Mouse (Mus musculus) cerebellum, adult 9-11 months (tissue): ENCODE results near the gene Fam193a.

ENCODE experiments used
- DNase-seq: peaks from one replicate; pipeline ENCODE4 v3.0.0; 2022

Gene Fam193a

DNA sequence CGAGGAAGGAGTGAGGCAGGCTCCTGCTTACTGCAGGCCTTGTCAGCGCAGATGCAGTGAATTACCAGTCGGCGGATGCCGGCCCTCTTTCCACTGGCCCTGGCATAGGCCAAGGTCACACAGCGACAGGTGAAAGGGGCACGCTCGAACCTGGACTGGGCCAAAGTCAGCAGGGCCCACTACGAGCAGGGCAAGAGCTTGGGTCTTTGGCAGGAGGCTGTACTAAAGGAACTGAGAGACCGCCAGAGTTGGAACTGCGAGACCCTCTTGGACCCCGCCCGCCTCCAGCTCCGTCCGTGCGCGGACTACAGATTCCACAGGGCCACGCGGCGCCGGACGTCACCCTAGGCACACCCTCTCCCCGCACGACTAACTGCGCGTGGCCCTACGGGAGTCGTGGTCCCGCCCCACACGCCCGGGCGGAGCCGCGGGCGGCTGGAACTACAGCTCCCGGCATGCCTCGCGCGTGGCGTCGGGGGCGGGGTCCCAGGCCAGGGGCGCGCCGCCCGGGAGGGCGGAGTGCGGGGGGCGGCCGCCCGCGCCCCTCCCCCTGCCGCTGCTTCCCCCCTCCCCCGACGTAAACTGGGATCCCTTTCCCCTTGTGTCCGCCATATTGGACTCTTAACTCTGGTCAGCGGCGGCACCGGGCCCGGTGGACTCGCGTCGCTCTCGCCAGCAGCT lies at the start of gene Fam193a:
Gene Fam193a, plus strand, starts transcription at position 593 of the 681 bp plus-strand sequence.
- peak; percentile 99 for DNase-seq

DNA sequence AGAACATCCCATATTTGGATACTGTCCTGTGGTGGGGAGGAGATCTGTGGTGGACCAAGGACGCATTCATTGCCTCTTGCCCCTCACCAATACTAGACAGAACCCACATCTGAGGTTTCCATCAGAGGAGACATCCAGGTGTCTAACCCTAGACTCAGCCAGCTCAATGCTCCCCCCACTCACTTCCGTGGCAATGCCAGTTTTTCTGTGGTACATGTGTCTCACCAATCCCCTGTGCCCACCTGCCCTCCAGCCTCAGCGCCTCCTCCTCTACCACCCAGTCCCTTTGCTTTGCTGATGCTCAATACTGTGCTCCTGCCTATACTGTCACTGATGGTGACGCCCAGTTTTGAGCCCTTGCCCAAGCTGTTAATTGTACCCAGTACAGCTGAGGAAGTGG lies 48.5 kb upstream of the Fam193a start:
- no peak for DNase-seq

DNA sequence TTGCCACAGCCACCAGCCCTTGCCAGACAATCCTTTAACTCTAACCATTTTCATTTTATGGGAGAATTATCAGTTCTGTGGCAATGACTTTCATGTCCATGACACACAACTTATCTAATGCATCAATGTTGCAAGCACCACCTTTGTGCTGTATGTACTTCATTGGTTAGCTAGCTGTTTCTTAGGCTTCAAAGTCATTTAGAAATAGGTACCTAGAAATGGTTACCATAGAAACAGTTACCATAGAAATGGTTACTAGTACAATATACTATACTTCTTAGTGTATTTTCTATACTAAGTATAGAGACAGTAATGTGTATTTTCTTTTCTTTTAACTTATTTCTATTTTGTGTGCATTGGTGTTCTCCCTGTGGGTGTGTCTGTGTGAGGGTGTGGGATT lies 44.4 kb upstream of the Fam193a start:
- DNase-seq, result no peak

DNA sequence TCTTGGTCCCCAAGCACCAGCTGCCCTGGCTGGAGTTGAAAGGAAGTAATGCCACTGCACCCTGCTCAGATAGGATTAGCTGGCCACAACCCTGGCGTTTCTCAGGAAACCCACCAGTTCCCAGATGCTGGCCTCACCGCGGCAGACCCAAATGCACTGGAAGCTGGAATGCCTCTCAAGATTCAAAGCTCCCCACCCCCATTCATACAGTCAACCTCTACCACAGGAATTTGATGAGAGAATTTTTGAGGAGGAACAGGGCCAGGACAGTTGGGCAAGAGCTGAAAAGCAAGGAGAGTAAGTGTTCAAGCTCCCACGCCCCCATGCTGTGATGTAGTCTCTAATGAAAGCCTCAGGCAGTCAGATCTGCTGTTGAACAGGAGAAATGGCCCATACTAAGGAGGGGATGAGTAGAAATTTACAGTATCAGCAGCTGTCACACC lies 43.5 kb upstream of the Fam193a start:
- DNase-seq, result peak; percentile 19

DNA sequence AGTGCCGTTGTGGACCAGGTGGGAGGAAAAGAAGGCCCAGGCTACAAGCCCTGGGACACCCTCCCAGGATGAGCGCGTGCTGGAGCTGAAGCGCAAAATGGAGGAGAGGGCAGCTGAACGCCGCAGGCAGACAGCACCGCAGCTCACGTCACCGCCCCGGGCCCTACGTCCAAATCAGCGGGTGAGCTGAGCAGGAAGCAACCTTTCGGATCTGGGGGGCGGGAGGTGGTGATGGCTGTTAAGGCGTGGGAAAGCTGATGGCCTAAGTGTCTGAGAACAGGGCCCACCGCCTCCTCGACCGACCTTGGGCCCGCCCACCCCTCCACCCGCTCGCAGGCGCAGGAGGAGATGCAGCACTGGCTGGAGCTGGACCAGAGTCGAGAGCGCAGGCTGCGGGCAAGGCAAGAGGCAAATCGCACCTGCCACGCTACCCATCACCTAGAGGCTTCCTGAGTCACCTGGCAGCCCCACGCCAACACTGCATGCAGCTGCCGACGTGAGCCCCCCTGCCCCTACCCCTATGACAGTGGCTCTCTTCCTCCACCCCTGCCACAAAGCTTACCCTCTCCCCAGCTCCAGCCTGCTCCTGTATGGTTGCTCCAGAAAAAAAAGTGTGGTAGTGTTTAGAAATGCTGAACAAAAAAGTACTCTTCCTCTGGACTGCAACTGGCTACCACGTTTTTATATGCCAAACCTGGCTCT lies 42.7 kb upstream of the Fam193a start:
- peak; percentile 51 for DNase-seq

DNA sequence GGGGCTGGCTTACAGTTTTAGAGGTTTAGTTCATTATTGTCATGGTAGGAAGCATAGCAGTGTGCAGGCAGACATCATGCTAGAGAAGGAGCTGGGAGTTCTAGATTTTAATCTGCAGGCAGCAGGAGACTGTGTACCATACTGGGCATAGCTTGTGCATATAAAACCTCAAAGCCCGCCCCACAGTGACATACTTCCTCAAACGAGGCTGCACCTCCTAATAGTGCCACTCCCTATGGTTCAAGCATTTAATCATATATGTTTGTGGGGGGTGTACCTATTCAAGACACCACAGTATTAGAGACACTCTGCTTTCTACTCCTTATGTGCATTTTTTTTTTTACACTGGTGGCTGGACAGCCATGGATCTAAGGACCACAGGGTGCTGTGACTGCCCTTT lies 39.6 kb upstream of the Fam193a start:
- no peak for DNase-seq

DNA sequence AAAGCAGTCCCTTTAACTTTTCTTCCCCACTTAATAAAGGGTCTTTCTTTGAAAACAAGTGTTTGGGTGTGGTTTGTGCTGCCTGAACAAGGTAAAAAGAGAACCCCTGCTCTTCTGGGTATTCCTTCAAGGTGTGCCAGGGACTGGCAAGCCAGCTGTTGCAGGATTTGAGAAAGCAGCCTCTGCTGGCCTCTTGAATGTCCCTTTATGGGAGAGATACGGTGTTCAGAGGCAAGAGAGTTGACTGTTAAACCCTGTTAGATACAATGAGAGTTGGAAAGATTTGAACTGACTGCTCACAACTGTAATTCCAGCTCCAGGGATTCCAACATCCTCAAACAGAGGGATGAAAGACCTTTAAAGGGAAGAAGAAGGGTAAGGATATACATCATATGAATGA lies 35.7 kb upstream of the Fam193a start:
- no peak for DNase-seq

DNA sequence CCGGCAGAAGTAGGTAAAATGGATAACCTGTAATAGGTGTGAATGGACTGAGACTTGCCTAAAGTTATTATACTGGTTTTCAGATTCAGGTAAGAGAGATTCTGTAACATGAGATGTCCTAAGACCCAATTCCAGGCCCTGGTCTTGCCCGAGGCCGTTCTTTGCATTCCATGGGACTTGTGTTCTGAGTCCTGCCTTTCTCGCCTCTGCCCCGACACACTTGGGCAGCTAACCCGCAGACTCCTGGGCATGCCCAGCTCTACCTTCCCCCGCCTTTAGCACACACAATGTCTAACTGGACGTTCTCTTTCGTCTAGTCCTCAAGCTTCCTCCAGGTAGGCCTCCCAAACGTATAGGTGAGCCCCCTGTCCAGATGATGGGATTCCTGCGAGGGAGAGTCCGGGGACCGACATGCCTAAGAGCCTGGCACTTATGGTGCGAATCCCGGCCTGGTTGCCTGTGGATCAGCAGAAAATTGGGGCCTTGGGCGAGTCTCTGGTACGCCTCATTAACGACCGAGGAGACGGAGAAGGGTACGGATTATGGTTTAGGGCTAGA lies 34.1 kb upstream of the Fam193a start:
- no peak for DNase-seq

DNA sequence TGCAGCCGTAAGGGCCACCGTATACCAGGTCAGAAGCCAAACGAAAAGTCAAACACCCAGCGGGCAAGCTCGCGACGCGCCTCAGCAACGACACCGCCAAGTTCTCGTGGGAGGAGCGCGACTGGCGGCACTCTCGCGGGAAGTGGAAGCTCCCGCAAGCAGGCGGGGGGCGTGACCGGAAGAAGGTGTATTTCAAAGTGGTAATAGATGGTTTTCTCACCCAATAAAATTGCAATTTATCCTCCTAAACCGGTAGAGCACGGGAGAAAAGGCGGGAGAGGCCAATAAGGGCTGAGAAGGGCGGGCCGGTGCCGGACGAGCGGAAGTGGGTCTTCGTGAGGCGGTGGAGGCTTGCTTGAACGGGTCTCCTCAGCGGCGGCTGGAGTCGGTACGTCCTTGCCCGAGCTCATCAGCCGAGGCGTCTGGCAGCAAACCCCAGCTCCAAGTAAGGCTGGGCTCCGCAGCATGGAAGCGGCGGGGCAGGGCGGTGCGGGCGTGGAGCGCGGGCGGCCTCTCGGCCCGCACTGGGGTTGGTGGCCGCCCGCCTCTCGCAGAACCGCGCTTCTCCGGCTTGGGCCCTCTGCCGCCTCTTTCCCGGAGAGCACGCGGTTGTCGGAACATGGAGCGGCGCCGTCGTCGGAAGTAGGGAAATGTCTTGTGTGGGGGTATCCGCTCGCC lies 33.5 kb upstream of the Fam193a start, which contains the start of gene Rnf4:
Gene Rnf4, plus strand, starts transcription at position 193 of the 678 bp plus-strand sequence.
- DNase-seq, result peak; percentile 98

DNA sequence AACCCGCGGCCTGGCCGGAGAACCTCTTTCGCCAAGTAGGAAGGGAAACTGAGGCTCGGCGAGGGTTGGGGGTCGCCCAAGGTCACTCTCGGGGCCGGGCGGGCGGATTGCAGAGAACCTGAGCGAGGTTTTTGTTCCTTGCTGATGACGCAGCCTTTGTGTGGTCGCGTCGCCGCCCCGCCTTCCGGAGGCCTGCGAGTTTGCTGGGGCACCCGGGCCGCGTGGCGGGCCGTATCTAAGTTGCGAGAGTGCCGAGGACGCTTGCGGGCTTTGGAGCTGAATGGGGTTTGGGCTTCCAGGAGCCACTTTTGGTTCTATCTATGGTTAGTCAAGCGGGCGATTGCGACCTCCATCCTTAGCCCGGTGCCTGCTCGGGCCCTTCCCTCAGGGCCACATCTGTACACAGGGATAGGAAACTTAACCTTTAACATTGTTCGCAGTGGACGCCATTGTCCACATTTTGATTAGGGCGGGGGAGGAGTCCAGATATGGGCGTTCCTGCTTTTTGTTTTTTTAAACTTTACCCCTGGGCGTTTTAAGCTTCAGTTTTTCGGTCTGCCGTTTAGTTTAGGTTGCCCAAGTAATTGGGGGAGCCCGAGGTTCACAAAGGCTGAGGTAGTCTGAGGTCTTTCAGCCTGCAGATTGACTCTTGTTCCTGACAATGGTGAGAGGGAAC lies 32.8 kb upstream of the Fam193a start:
- DNase-seq, result peak; percentile 58

DNA sequence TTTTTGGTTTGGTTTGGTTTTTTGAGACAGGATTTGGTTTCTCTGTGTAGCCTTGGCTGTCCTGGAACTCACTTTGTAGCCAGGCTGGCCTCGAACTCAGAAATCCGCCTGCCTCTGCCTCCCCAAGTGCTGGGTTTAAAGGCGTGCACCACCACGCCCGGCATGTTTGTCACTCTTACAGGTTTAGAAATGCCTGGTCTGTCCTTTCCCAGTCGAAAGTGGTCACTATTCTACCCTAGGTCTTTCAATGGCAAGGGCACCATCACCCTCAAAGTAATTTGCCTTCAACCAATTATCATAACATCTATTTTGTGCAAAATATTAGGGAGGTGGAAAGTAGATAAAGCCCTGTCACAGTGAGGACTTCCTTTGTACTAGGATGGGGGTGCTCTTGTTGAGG lies 29.5 kb upstream of the Fam193a start:
- DNase-seq, result no peak

DNA sequence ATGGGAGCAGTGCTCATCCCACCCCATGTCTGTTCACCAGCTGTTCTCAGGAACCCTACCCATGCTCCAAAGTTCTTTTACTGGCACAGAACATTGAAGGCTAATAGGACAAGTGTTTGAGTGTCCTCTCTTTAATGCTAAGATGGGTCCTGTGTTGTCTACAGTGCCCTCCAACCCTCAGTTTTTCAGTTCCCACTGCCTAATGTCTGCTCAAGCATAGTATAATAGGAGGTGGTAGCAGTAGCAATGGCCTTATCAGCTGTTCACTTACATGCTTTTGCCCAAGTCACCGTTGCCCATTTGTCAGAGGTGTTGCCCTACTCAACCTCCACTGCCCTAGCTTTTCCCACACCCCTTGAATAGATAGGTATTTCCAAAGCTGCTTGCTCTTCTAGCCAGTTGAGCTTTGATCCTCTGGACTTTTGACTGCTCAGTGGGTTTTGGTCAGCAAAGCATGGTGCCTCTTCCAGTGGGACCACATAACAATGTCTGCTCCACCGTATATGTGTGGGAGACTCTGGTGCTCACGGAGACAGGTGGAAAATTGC lies 17.6 kb upstream of the Fam193a start:
- no peak for DNase-seq

DNA sequence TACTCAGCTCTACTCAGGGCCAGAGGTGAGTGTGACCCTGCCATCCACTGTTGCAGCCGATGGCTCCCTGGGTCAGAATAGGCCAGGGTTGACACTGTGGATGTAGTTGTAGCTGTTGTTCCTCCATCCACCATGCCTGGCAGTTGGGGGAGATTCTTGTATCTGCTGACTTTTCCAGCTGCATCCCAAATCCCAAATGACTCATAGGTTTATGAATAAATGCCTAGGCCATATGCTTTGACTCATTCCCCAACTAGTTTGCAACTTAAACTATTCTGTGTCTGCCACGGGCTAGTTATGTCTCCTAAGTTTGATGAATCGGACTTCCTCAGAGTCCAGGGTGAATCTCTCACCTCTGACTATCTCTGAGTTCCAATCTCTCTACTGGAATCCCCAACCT lies 9.5 kb upstream of the Fam193a start:
- DNase-seq, result no peak

DNA sequence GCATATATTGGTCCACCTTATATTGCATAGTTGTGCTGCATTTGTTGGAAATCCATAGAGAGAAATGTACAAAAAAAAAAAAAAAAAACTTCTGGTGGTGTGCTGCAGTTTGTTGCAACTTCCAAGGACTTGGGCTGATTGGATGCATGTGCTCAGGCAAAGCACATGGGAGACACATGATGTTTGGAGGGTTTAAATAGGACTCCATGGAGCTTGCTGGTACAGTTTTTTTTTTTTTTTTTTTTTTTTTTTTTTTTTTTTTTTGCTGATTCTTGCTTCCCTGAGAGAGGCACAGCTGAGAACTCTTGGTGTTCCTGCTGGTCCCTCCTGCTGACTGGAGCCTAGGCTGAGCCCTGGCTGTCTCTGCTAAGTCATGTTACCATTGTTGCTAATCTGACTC lies 6.6 kb upstream of the Fam193a start:
- DNase-seq, result no peak

DNA sequence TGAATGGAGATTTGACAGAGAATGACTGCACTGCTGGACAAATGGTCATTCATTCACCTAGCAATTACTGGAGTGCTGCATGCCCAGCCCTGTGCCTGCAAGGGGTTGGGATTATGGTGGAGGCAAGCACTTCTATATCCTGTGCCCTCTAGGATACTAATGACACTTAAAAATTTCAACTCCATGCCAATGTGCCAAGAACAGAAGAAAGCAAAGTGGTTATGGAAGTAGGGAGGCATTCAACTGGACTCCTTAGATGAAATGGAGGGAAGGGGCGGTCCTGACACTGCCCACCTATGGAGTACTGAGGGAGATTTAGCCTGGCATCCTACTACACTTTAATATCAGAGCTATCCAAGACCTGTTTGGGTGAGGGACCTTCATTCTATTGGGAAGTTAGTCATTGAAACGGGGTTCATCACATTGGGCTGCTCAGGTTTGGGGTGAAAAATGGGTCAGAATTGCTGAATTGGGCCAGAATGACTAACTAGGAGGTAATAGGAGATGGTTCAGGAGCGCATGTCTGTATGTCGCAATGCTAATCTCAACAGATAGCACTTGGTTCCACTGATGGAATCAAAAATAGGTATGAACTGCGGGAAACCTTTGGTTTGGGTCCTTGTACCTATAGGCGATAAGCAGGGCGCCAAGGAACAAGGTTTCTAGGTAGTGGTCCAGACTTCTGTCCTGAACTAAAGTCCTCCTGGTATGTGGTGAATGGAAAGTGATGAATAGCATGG lies 1.0 kb upstream of the Fam193a start:
- peak; percentile 58 for DNase-seq

DNA sequence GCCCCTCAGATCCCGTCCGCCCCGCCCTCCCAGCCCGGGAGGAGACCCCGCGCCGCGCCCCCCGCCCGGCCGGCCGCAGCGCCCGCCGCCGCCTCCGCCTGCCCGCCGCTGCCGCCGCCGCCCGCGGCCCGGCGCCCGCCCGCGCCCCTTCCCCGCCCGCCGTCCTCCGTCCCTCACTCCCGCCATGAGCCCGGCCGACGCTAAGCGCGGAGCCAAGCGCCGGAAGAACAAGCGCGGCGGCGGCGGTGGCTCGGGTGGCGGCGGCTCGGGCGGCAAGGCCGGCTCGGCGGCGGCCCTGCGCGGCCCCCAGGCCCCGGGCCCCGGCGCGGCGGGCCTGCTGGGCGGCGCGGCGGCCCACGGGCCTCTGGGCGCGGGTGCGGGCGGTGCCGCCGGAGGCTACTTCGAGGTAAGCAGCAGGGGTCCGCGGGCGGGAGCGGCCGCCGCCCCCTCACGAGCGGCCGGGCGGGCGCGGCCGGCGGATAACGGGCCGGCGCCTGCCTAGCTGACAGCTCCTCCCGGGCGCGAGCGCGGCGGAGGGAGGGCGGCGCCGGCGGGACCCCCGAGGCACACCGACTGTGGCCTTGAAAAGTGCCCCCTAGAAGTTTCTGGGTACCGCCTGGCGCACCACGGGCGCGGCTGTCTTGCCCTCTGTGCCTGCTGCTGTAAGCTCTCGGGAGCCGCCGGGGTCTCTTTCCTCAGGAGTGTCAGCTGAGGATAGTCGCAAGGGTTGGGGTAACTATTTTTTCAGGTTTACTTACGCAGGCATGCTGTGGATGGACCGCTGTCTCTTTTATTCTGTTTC lies 490 bp downstream of the Fam193a start:
- DNase-seq, result peak; percentile 73

DNA sequence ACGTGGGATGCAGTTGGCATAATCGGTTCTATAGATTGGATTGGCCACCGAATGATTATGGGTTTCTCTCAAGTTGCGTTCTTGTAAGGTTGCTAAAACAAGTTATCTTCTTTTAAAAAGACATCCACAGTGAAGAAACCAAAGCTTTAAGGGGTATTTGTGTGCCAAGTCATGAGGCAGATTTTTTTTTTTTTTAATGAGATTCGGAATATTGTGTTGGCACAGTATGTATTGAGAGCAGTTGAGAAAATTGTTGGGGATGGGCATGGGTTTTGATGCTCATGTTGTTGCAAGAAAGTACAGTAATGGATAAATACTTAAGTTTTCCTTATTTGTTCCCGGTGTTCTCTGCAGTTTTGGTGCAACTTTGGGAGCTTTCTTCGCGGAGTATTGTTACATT lies 1.1 kb downstream of the Fam193a start:
- no peak for DNase-seq

DNA sequence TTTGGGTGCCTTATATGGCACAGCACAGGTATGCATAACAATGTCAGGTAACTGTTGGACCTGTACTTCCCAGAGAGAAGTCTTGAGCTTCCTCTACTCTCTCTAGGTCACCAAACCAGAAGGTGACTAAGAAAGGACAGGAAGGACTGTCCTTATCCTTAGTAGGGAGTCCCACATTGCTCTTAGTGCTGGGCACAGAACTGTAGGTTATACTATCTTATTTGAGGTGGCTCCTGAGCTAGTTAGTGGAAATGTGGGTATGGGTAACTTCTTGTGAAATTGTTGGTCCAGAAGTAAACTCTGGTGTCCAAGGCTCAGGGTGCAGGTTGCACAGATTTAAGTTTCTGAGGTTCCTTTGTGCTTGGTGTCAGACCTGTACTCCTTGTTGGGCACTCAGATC lies 2.4 kb downstream of the Fam193a start:
- DNase-seq, result no peak

DNA sequence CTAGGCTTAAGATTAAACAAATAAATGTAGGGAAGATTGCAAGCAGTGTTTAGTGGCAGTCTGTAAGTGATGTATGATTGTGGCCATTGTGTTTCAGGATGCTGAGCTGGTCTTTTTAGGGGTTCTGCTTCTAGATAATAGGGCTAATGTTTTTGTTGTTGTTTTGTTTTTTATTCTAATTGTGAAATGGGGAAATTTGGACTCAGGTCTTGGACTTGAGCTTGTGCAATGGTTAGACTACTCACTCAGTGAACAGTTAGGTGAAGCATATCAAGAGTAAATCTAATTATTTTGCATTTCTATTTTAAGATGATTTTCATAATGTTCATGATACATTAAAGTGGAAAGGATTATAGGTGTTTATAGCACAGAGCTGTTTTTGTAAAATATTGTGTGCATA lies 2.8 kb downstream of the Fam193a start:
- no peak for DNase-seq

DNA sequence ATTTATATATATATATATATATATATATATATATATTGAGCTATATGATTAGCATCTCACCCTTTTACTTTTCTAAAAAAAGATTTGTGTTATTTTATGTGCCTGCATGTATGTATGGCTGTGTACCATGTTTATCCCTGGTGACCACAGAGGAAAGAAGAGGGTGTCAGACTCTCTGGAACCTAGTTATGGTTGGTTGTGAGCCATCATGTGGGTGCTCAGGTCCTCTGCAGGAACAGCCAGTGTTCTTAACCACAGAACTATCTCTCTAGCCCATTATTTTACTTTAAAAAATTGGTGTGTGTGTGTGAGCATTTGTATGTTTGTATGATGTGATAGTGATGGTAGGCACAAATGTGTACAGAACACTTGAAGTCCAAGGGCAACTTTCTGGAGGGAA lies 9.1 kb downstream of the Fam193a start:
- no peak for DNase-seq

DNA sequence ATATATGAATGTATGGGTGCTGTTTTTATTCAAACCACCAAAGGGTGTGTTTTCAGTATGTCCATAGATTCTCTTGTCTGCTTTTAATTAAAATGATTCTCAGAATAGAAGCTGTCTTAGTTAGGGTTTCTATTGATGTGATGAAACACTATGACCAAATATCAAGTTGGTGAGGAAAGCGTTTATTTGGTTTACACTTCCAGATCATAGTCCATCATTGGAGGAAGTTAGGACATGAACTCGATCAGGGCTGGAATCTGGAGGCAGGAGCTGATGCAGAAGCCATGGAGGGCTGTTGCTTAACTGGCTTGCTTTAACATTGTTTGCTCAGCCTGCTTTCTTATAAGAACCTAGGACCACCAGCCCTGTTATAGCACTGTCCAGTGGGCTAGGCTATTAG lies 12.0 kb downstream of the Fam193a start:
- DNase-seq, result no peak
